Mouse (Mus musculus) olfactory bulb, adult 2 months (tissue): ENCODE data around the gene Cabp4.

Source experiments
- CTCF ChIP-seq: fragments of 200-500 bp; IDR thresholded peaks from 2 replicates; pipeline ENCODE4 v1.5.1; 2012; ENCODE audit warnings: low read depth, mild to moderate bottlenecking, low read length, moderate library complexity; ENCODE audit not compliant: insufficient read depth
- POLR2A ChIP-seq: fragments of 200-500 bp; IDR thresholded peaks from 2 replicates; pipeline ENCODE4 v1.6.1; 2012; ENCODE audit warnings: mild to moderate bottlenecking, low read depth, low read length, moderate library complexity; ENCODE audit not compliant: insufficient read depth

DNA sequence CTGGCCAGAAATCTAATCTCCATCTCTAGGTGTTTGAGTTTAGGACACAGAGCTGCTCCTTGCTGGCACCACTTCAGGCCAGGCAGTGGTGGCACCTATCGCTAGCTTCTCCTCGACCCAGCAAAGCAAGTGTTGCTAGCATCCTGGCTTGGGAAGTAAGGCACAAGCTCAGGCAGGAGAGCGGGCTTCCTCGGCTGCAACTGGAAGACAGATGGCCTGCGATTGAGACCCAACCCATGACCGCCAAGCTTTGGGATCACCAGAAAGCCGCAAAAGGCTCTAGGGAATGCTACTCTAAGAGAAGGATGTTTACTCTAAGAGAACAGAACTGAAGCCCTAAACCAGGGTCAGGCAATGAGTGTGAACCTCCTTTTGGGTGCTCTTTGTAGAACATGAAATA, 14.4 kb downstream of the Cabp4 start:
- TF ChIP-seq CTCF (no peak), POLR2A (no peak)
